Mouse (Mus musculus) heart, embryonic 11.5 days (tissue): ENCODE results near the gene Gm42791. TPM values are rescaled to one million over a fixed set of nuclear protein-coding genes. Genes with fewer than 3 reads are reported as not detected.

ENCODE experiments used
- ATAC-seq: fragments of 200-750 bp; cut with Nextera tagmentation; replicated peaks from 2 replicates; pipeline ENCODE4 v1.8.0; 2017; ENCODE audit warnings: moderate library complexity; ENCODE audit not compliant: insufficient number of reproducible peaks, low FRiP score, low TSS enrichment
- H3K27ac ChIP-seq: fragments of 300-500 bp; sonication (generic); 2 replicates; pipeline ENCODE4 v1.5.1; 2014; ENCODE audit warnings: mild to moderate bottlenecking, low read depth, low read length
- H3K27me3 ChIP-seq: fragments of 300-500 bp; sonication (generic); 2 replicates; pipeline ENCODE4 v1.6.1; 2014; ENCODE audit warnings: mild to moderate bottlenecking, low read length, mixed read lengths; ENCODE audit not compliant: control insufficient read depth, insufficient read depth
- H3K36me3 ChIP-seq: fragments of 300-500 bp; sonication (generic); 2 replicates; pipeline ENCODE4 v1.6.1; 2014; ENCODE audit warnings: mild to moderate bottlenecking, low read length, moderate library complexity, mixed read lengths; ENCODE audit not compliant: control insufficient read depth, insufficient read depth
- H3K4me1 ChIP-seq: fragments of 300-500 bp; sonication (generic); 2 replicates; pipeline ENCODE4 v1.6.1; 2014; ENCODE audit warnings: low read length; ENCODE audit not compliant: control insufficient read depth, insufficient read depth
- H3K4me2 ChIP-seq: fragments of 300-500 bp; sonication (generic); 2 replicates; pipeline ENCODE4 v1.6.1; 2014; ENCODE audit warnings: mild to moderate bottlenecking, moderate library complexity
- H3K4me3 ChIP-seq: fragments of 300-500 bp; sonication (generic); 2 replicates; pipeline ENCODE4 v1.5.1; 2014; ENCODE audit warnings: low read depth, low read length
- H3K9ac ChIP-seq: fragments of 300-500 bp; sonication (generic); 2 replicates; pipeline ENCODE4 v1.6.1; 2014; ENCODE audit warnings: mild to moderate bottlenecking, low read depth, low read length, moderate library complexity
- H3K9me3 ChIP-seq: fragments of 300-500 bp; sonication (generic); replicated peaks from 2 replicates; pipeline ENCODE4 v1.6.1; 2016; ENCODE audit warnings: low read length; ENCODE audit not compliant: control insufficient read depth
- WGBS: fragments of 180-500 bp; shearing (Covaris S2); extraction: QIAGEN DNeasy Blood & Tissue Kit; methylation state at CpG from one replicate; pipeline ENCODE4 v1.1.7; 2014; ENCODE audit not compliant: insufficient replicate concordance; 5-methylcytosine and 5-hydroxymethylcytosine counted together
- polyA plus RNA-seq: library from polyadenylated mRNA; unstranded; fragments of >200 nt; fragmentation: Nextera tagmentation; extraction: Ambion mirVana; gene quantifications from 2 replicates; pipeline ENCODE4 v1.2.1, GENCODE M21; 2014

The Gm42791 gene
- polyA plus RNA-seq, 1 experiment from 2014 or later: not detected

DNA sequence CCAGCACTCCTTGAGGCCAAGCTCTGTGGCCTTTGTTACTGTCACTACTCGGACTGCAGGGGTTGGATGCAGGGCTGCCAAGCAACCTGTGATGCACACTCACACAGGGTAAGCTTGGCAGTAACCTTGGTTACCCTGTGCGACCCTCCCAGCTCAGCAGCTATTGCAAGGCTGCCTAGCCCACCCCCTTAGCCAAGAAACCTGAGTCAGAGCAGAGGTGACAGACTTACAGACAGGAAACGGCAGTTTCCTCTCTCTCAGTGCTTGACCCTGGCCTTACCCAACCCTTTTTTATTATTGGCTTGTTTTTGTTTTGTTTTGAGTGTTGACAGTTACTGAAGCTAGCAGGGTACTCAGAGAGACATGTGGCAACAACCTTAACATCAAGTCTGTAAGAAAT lies 82.7 kb downstream of the Gm42791 start:
- 0 out of 2 replicates have a peak, but pooled peaks have one; percentile 27 for ATAC-seq
- Histone ChIP-seq H3K27ac (peak overlapping the region; percentile 54; the same call in 1 of the 2 replicates), H3K27me3 (no peaks in the 10 kb centered on the region), H3K4me2 (no peak overlapping the region), H3K9ac (no peak overlapping the region), H3K4me1 (peaks cover 25% of the 10 kb centered on the region), H3K4me3 (no peak overlapping the region), H3K9me3 (no peaks in the 10 kb centered on the region), H3K36me3 (peaks cover 8% of the 10 kb centered on the region)
- 47% methylated on average over 3 of the region's 3 CpGs for WGBS

DNA sequence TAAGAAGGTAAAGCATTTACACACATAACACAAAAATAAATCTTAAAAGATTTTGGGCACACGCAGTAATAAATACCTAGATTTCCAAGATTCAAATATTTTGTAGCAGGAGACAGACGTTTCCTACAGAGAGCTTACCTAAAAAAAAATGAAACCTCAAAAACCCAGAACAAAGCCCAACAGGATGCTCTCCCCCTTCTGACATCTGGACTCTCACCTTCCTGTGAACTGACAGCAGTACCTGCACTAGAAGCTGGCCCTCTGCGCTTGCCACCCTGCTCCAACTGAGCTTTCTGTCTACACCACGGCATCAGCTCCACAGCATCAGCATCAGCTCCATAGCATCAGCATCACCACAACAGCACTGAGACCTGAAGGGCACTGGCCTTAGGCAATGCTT lies 84.9 kb downstream of the Gm42791 start:
- WGBS: 89% methylated on average over 4 of the region's 4 CpGs
- no peaks in the 10 kb centered on the region for H3K9me3 ChIP-seq
- ATAC-seq: no peak

DNA sequence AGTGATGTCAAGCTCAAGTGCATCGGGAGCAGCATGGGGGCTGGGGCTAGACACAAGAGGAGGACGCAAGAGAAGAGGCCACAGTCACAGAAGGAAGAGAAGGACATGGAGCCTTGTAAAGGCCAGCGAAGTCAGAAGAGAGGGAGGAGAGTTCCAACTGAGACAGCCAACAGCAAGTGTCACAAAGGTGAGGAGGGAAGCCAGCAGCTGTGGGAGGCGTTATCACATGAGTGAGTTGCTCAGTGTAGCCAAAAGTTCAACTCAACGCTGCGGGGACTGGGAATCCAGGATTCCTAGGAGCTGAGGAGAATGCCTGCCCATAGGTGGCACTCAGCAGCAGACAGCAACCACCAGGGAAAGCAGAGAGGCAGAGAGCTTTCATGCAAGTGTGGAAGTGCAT lies 85.5 kb downstream of the Gm42791 start:
- peaks cover 25% of the 10 kb centered on the region for H3K4me1 ChIP-seq
- peaks cover 8% of the 10 kb centered on the region for H3K36me3 ChIP-seq
- 0 out of 2 replicates have a peak, but pooled peaks have one; percentile 9 for ATAC-seq
- peak overlapping the region; percentile 8; the same call in 1 of the 2 replicates for H3K27ac ChIP-seq
- no peaks in the 10 kb centered on the region for H3K27me3 ChIP-seq
- H3K4me2 ChIP-seq: peak overlapping the region; percentile 2; the same call in 1 of the 2 replicates
- no peak overlapping the region for H3K4me3 ChIP-seq
- H3K9ac ChIP-seq: no peak overlapping the region
- WGBS: 23% methylated on average over 6 of the region's 6 CpGs
- no peaks in the 10 kb centered on the region for H3K9me3 ChIP-seq

More for the DNA sequence above, 84.9 kb downstream of the Gm42791 start:
- no peak overlapping the region for H3K4me3 ChIP-seq
- no peaks in the 10 kb centered on the region for H3K27me3 ChIP-seq
- H3K4me1 ChIP-seq: peaks cover 25% of the 10 kb centered on the region
- no peak overlapping the region for H3K4me2 ChIP-seq
- no peak overlapping the region for H3K27ac ChIP-seq
- H3K36me3 ChIP-seq: peaks cover 8% of the 10 kb centered on the region
- no peak overlapping the region for H3K9ac ChIP-seq

DNA sequence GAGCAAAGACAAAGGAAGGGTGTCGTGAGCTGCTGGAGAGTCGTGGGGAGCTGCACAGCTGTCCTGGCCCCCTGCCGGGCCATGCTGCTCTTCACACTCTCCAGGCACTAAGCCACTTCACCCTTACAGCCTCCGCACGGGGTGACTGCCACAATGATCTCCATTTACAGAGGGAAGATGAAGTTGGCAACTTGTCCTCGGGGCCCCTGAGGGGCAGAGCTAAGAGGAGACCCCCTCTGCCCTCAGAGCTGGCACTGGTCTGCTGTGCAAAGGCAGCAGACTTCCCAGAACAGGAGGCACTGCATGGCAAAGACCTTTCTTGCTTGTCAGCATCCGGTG lies 85.9 kb downstream of the Gm42791 start:
- ATAC-seq: peak; percentile 51; the same call in 1 of the 2 replicates
- Histone ChIP-seq H3K27ac (peak overlapping the region; percentile 8; the same call in 1 of the 2 replicates), H3K4me3 (no peak overlapping the region), H3K9me3 (no peaks in the 10 kb centered on the region), H3K27me3 (no peaks in the 10 kb centered on the region), H3K4me2 (peak overlapping the region; percentile 2), H3K4me1 (peaks cover 25% of the 10 kb centered on the region), H3K36me3 (peaks cover 8% of the 10 kb centered on the region), H3K9ac (no peak overlapping the region)
- 12% methylated on average over 7 of the region's 7 CpGs for WGBS

DNA sequence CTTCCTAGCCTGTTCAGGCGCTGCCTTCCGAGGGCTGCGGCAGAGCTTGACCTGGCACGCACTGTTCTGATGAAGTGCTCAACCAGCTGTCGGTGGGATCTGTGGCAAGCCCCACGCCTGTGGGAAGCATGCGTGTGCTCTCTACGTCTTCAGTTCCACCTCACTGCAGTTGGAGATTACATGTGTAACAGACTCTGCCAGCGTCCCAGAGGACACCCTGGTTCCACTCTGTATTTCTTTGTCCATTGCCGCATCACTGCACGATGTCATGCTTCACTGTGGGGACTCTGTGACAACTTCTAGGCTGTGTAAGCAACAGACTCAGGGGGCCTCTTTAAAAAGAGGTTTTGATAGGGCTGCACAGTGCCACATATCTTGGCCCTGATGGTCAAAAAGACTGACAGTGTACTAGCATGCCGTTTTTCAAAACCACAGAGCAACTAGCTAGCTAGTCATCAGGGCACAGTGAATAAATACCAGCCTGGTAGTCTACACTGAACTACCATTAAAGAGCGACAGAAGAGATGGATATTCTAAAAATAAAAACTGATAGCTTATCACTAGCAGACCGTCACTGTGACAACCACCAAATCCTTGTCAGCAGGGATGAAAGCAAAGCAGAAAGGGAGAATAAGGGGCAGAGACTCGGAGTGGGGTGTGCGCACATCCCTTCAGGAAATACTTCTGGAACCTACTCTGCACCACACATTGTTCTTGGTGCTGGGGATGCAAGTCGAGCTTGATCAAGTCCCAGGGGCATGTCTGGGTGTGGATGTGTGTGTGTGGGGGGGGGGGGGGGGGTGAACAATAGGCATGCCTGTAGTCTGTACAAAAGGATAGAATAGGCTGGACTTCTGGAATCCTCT lies 86.5 kb downstream of the Gm42791 start:
- 42% methylated on average over 17 of the region's 17 CpGs for WGBS
- ATAC-seq: no peak
- H3K4me2 ChIP-seq: peak overlapping the region; percentile 27
- peaks cover 25% of the 10 kb centered on the region for H3K4me1 ChIP-seq
- H3K27me3 ChIP-seq: no peaks in the 10 kb centered on the region
- H3K9ac ChIP-seq: 0 out of 2 replicates have a peak overlapping the region, but pooled peaks have one; percentile 2
- no peaks in the 10 kb centered on the region for H3K9me3 ChIP-seq
- peaks cover 6% of the 10 kb centered on the region for H3K36me3 ChIP-seq
- no peak overlapping the region for H3K4me3 ChIP-seq
- H3K27ac ChIP-seq: peak overlapping the region; percentile 57; the same call in 1 of the 2 replicates

DNA sequence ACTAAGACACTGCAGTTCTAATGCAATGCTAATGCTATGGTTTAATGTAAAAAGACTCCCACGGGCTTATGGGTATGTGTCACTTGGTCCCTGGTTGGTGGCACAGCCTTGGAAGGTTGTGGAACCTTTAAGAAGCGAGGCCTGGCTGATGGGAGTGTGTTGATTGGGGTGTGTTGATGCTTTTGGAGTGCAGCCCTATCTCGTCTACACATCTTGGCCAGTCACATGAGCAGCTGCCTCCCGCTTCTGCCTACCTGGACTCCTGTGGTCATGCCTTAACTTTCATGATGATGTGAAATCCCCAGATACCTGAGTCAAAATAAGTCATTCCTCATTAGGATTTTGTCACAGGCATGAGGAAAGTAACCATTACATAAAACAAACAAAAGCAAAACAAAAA lies 88.6 kb downstream of the Gm42791 start:
- Histone ChIP-seq H3K27me3 (no peaks in the 10 kb centered on the region), H3K27ac (no peak overlapping the region), H3K4me1 (peaks cover 25% of the 10 kb centered on the region), H3K9me3 (no peaks in the 10 kb centered on the region), H3K9ac (no peak overlapping the region), H3K36me3 (no peaks in the 10 kb centered on the region), H3K4me2 (no peak overlapping the region), H3K4me3 (no peak overlapping the region)
- 76% methylated on average over 4 of the region's 4 CpGs for WGBS
- ATAC-seq: no peak

DNA sequence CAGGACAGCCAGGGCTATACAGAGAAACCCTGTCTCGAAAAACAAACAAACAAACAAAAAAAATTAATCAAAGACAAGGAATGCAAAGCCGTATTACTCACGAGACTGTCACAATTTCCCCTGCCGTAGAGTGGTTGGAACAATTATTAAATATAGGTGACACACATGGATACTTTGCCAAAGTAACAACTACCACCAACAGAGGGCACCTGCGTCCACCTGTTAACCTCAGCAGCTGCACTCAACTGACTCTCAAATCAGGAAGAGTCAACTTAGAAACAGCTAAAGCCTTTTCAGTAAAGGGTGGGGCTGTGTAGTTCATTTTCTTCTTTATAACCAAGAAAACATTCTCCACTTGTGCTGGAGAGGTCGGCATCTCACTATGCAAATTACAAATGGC lies 90.1 kb downstream of the Gm42791 start:
- Histone ChIP-seq H3K4me1 (peaks cover 24% of the 10 kb centered on the region), H3K9ac (no peak overlapping the region), H3K27ac (no peak overlapping the region), H3K27me3 (no peaks in the 10 kb centered on the region), H3K4me2 (no peak overlapping the region), H3K36me3 (no peaks in the 10 kb centered on the region), H3K9me3 (no peaks in the 10 kb centered on the region), H3K4me3 (no peak overlapping the region)
- no peak for ATAC-seq
- 71% methylated on average over 6 of the region's 6 CpGs for WGBS

DNA sequence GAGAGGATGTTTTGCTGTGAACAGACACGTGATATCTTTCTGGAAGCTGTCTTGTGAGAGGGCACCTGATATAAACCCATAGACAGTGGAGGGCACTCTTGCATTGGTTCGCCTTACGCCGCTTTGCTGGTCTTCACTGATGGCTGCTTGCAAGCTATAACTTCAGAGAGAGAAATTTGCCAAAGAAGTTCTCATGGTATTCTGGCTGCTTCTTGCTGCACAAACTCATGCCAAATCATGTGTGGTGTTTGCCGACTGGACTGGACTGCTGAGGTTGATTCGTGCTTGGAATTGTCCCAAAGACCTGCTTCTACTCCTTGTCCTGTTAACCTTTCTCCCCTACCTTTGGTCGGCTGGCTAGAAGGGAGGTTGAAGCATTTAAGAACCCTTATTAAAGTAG lies 95.6 kb downstream of the Gm42791 start:
- Histone ChIP-seq H3K9ac (no peak overlapping the region), H3K27me3 (no peaks in the 10 kb centered on the region), H3K4me2 (no peak overlapping the region), H3K9me3 (no peaks in the 10 kb centered on the region), H3K36me3 (no peaks in the 10 kb centered on the region), H3K4me3 (no peak overlapping the region), H3K4me1 (peaks cover 8% of the 10 kb centered on the region; the same call in 1 of the 2 replicates), H3K27ac (no peak overlapping the region)
- 90% methylated on average over 7 of the region's 7 CpGs for WGBS
- no peak for ATAC-seq
